8 mouse cellular contexts compared by ENCODE assay signal in the genomic region with DNA sequence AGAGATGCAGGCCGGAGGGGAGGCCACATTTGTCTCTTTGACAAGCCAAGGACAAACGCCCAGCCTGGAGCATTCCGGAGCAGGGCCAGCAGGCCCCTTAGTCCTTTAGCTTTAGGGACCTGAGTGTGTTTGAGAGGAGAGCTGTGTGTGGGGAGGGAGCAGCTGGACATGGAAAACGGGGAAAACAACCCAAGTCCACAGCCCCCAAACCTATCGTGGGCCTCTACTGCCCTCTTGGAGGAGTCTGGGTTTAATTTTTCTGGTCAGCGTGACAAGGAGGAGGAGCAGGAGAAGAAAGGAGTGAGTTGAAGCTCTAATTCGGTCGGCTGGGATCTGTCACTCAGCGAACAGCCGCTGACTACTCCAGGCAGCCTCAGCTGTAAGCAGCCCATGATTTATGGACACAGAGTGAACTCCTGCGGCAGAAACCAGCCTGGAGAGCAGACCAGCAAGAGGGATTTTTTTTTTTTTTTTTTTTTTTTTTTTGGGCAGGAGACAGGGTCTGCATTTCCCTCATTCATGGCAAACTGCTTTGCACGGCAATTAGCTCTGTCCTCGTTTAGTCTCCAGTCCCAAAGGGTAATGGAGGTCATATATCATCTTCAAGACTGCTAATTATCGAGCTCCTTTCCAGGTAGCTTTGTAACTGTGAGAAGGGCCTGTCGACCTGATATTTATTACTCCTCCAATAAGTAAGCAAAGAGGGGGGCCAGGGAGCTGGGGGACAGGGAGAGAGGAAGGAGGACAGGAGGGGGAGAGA. TPM values are rescaled to one million over a fixed set of nuclear protein-coding genes. Genes with fewer than 3 reads are reported as not detected.
DNase-seq lines count a peak whose midpoint lies in the region; ATAC-seq and TF ChIP-seq lines count a peak whose summit lies in the region.

No protein-coding gene starts in this region.

- no peak overlapping the region for H3K27ac ChIP-seq in kidney, adult 2 months (ENCODE audit: insufficient read depth, low read depth, low read length)
- H3K27ac ChIP-seq in limb, embryonic 13.5 days: peak overlapping the region; percentile 52; the same call in 1 of the 2 replicates

- WGBS in kidney, adult 2 months: 32% methylated on average over 15 of the region's 15 CpGs
- 4% methylated on average over 15 of the region's 15 CpGs for WGBS in limb, embryonic 13.5 days

- H3K4me2 ChIP-seq in limb, embryonic 13.5 days (replicated peaks): peak overlapping the region; percentile 47

- no peaks in the 10 kb centered on the region for H3K9me3 ChIP-seq in limb, embryonic 13.5 days

- no peak for TF ChIP-seq CTCF in kidney, adult 2 months (conservative IDR thresholded peaks at IDR 0.05; ENCODE audit: insufficient read depth, insufficient read length, low read depth, low read length)

- 0 out of 2 replicates have a peak overlapping the region, but pooled peaks have one; percentile 19 for H3K9ac ChIP-seq in limb, embryonic 13.5 days

- ATAC-seq in limb, embryonic 13.5 days (ENCODE audit: low FRiP score, low read depth): peak; percentile 87
- no peak for ATAC-seq in CD4-positive, CD25-positive, alpha-beta regulatory T cell, adult 4 months

- TF ChIP-seq POLR2A in kidney, adult 2 months (IDR thresholded peaks at IDR 0.05; ENCODE audit: low read depth, low read length): no peak

- H3K36me3 ChIP-seq in kidney, adult 2 months (ENCODE audit: control insufficient read depth, insufficient read depth, low read length): no peaks in the 10 kb centered on the region
- H3K36me3 ChIP-seq in limb, embryonic 13.5 days: no peaks in the 10 kb centered on the region

- H3K27me3 ChIP-seq in kidney, adult 2 months (replicated peaks; ENCODE audit: control insufficient read depth, insufficient read depth, low read length): no peaks in the 10 kb centered on the region
- peaks cover 8% of the 10 kb centered on the region; the same call in 1 of the 2 replicates for H3K27me3 ChIP-seq in limb, embryonic 13.5 days

- H3K4me1 ChIP-seq in kidney, adult 2 months (ENCODE audit: control insufficient read depth, insufficient read depth, low read length): no peaks in the 10 kb centered on the region
- H3K4me1 ChIP-seq in limb, embryonic 13.5 days: peaks cover 13% of the 10 kb centered on the region

- H3K4me3 ChIP-seq in kidney, adult 2 months (ENCODE audit: insufficient read depth, low read depth, low read length): no peak overlapping the region
- no peak overlapping the region for H3K4me3 ChIP-seq in limb, embryonic 13.5 days

- DNase-seq in kidney, postnatal 14 days: peak; percentile 40
- DNase-seq in kidney, adult 2 months: no peak
- peak; percentile 85 for DNase-seq in forelimb bud, embryonic 11.5 days (ENCODE audit: low read depth, low spot score)
- peak; percentile 16 for DNase-seq in ovary, postnatal 36 days (ENCODE audit: low spot score)
- DNase-seq in left cerebral cortex, adult 9 months (ENCODE audit: low spot score in 2 of 2): no peak
- no peak for DNase-seq in thymus, adult 18-20 months

RNA-seq across cellular contexts. Expression of a gene that starts 43.0 kb away (rescaled TPM):
- polyA plus RNA-seq in kidney, adult 2 months (2012; rRNA removed): 30.3 and 35.2 TPM in 2 replicates
- polyA plus RNA-seq in limb, embryonic 13.5 days (2015; fragmentation: Nextera tagmentation; extraction: Ambion mirVana): 21.0 and 24.2 TPM in 2 replicates
- polyA plus RNA-seq in CD4-positive, CD25-positive, alpha-beta regulatory T cell, adult 4 months (2017; shearing (Covaris generic)): 10 to 100 TPM; 19.0 to 20.4 TPM

Comparison
In these comparisons a context has a peak if more than half of its experiments do, and no peak if none do; other contexts are left out.
1. DNase-seq: peak in kidney, postnatal 14 days (single experiment), forelimb bud, embryonic 11.5 days (single experiment) and ovary, postnatal 36 days (single experiment); none in kidney, adult 2 months (single experiment), left cerebral cortex, adult 9 months (0 of 2) and thymus, adult 18-20 months (0 of 2).